Mouse (Mus musculus): ENCODE measurements around the gene Tesk2.
"Not testable (repeated sequence)": the region's sequence is repeated elsewhere in the genome, so short reads cannot be mapped to it uniquely, and the experiment has no call there.

DNA sequence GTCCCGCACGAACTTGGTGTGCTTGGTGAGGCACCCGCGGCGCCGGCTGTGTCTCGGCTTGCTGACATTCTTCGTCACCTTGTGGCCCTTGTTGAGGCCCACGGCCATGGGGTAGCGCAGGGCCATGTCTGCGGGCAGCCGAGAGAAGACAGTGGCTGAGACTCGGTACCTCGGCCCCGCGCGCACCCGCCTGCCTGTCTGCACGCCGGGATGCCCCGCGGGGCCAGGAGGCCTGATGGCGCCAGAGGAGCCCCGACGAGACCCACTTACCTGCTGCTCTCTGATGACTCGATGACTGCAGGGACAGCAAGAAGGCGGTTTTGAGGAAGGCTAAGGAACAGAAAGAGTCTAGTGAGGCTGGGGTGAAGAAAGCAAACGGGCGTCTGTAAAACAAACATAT lies 119.3 kb downstream of the Tesk2 start:
- not testable (repeated sequence) for TF ChIP-seq TCF12 (IDR thresholded peaks at IDR 0.05; ENCODE audit: low read depth, low read length); POLR2A (IDR thresholded peaks at IDR 0.05; ENCODE audit: low read depth, low read length); EP300 (IDR thresholded peaks at IDR 0.05; ENCODE audit: low read length)
